Mouse (Mus musculus) C2C12 (cell line): ENCODE results near the gene Acat2.

Experiments used
- CEBPB ChIP-seq: IDR thresholded peaks from one replicate; pipeline ENCODE4 v1.6.1; 2011; ENCODE audit warnings: low read depth, mild to moderate bottlenecking, control low read depth, moderate library complexity
- CTCF ChIP-seq: IDR thresholded peaks from one replicate; pipeline ENCODE4 v1.5.1; 2011; ENCODE audit not compliant: control insufficient read depth, insufficient read depth, insufficient read length
- MAX ChIP-seq: IDR thresholded peaks from one replicate; pipeline ENCODE4 v1.6.1; 2011; ENCODE audit warnings: mild to moderate bottlenecking, control low read depth
- MYOD1 ChIP-seq: IDR thresholded peaks from one replicate; pipeline ENCODE4 v1.6.1; 2011; ENCODE audit warnings: low read depth; ENCODE audit not compliant: control insufficient read depth, insufficient read length
- MYOG ChIP-seq: IDR thresholded peaks from one replicate; pipeline ENCODE4 v1.6.1; 2011; ENCODE audit not compliant: control insufficient read depth, insufficient read length; ENCODE audit errors: extremely low read depth
- USF1 ChIP-seq: IDR thresholded peaks from one replicate; pipeline ENCODE4 v1.6.1; 2011; ENCODE audit warnings: low read depth, mild to moderate bottlenecking, control low read depth, moderate library complexity

GRCm38 (mm10) chr17:12909361-12910280, 50.9 kb downstream of the Acat2 start, which contains the start of gene Pnldc1:
- TF ChIP-seq CTCF = no peak
- TF ChIP-seq USF1 = no peak
- TF ChIP-seq MYOD1 = no peak
- no peak for TF ChIP-seq MAX
- TF ChIP-seq CEBPB = no peak
- no peak for TF ChIP-seq MYOG
